Mouse (Mus musculus): Measurements from ENCODE around the gene E130218I03Rik. TPM values are rescaled to one million over a fixed set of nuclear protein-coding genes. Genes with fewer than 3 reads are reported as not detected.

The E130218I03Rik gene
- total and polyA plus RNA-seq, 2 experiments from 2014 or later = 0.31 to 0.95 TPM

DNA sequence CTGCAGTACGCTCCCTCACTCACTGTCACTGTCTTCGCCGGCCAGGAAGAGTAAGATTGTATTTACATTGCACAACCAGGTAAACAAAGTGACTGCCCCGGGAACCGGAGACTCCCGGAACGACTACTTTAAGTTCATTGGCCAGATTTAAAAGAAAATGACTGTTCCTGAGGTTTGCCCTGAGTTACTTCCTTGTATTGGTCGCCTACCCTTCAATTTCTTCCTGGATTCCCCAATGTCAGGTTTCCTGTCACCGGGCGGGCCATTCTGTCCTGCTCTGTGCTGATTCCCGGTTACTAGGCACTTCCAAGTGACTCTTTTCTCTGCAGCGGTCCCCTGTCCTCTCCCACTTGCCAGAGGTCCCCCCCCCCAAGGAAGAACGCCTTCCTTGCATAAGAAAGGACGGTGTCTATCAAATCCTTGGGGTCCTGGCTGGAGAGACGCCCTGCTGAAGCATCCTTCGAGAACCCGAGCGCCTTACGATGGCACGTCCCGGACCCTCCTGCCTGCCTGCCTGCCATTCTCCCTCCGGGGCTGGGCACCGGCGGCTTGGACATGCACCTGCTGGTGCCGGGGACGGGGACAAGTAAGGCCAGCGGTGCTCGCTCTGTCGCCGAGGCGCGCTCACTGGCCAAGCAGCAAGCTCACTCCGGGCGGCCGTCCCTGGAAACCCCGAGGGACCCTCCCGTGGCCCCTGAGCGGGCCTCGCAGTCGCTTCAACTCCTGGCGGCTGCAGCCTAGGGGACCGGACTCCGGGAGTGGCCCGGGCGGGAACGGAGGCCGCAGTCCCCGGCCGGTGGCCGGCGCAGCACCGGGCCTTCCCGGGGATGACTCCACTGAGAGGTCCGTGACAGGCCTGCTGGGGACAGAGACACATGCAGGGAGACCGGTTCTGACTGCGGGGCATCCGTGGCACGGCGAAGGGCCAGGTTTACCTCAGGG, 43.0 kb downstream of the E130218I03Rik start:
- no peak for TF ChIP-seq CTCF (IDR thresholded peaks at IDR 0.05; ENCODE audit: low read depth)
- H3K4me1 ChIP-seq (ENCODE audit: insufficient read depth, low read length) = peaks cover 8% of the 10 kb centered on the region; the same call in 1 of the 2 replicates
- H3K27me3 ChIP-seq (ENCODE audit: insufficient read depth, low read length) = no peaks in the 10 kb centered on the region
- peaks cover 24% of the 10 kb centered on the region for H3K36me3 ChIP-seq (ENCODE audit: insufficient read depth, low read length)
- peak overlapping the region; percentile 99 for H3K4me3 ChIP-seq (ENCODE audit: low read length)
- H3K9ac ChIP-seq (replicated peaks; ENCODE audit: low read length) = peak overlapping the region; percentile 98
- ATAC-seq (no peak; the same call in none of the 2 replicates), DNase-seq (ENCODE audit: low spot score) (peak; percentile 42)
- peak overlapping the region; percentile 93 for H3K4me2 ChIP-seq (ENCODE audit: low read depth, low read length)
- WGBS = 2% methylated on average over 59 of the region's 59 CpGs
- H3K27ac ChIP-seq = peak overlapping the region; percentile 100
- H3K9me3 ChIP-seq (ENCODE audit: low read length) = no peaks in the 10 kb centered on the region

DNA sequence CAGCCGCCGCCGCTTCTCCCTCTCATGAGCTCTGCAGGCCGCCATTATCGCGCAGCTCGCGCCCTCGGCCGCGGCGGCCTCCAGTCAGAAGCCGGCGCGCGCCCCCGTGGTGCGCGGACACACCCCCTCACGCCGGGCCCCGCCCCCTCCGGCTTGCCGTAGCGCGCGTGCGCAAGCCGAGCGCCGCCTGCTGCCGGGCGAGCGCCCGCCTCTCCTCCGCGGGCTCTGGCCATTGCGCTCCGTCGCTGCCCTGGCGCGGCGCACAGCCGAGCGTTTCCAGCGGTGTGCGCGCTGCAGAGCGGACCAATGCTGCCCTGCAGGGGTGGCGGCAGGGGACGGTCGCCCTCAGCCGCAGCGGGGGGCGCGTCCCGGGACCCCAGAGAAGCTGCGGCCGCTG, 43.7 kb downstream of the E130218I03Rik start:
- H3K9me3 ChIP-seq (ENCODE audit: low read length) = no peaks in the 10 kb centered on the region
- H3K36me3 ChIP-seq (ENCODE audit: insufficient read depth, low read length) = peaks cover 18% of the 10 kb centered on the region
- peak overlapping the region; percentile 99 for H3K4me3 ChIP-seq (ENCODE audit: low read length)
- ATAC-seq (peak; percentile 95), DNase-seq (ENCODE audit: low spot score) (peak; percentile 98)
- no peaks in the 10 kb centered on the region for H3K27me3 ChIP-seq (ENCODE audit: insufficient read depth, low read length)
- peaks cover 8% of the 10 kb centered on the region; the same call in 1 of the 2 replicates for H3K4me1 ChIP-seq (ENCODE audit: insufficient read depth, low read length)
- peak overlapping the region; percentile 98 for H3K9ac ChIP-seq (replicated peaks; ENCODE audit: low read length)
- H3K27ac ChIP-seq = peak overlapping the region; percentile 100
- H3K4me2 ChIP-seq (ENCODE audit: low read depth, low read length) = peak overlapping the region; percentile 93
- TF ChIP-seq CTCF (IDR thresholded peaks at IDR 0.05; ENCODE audit: low read depth) = no peak; the same call in 1 of the 2 replicates
- WGBS = 2% methylated on average over 52 of the region's 59 CpGs

DNA sequence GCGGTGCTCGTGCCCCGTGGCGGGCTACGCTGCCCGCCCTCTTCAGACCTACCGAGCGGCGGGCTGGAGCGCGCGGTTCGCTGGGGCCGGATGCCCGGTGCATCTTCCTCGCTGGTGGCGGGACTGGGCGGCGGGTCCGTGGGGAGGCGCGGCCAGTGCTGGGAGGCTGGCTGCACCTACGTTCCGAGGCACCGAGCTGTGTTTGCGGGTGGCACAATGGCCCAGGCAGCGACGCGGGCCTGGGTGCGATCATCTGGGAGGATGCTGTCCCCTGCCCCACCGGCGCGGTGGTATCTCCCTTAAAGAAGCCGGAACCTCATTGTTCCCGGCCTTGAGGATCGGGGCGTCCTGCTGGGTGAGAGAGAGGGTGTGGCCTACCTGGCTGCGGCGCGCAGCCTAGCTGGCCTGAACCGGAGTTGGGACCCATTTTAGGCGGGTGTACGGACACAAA, 44.1 kb downstream of the E130218I03Rik start, which contains the start of gene Pdik1l:
Gene Pdik1l (minus strand): TSS at position 321 of the 451 bp plus-strand sequence.
- TF ChIP-seq CTCF (IDR thresholded peaks at IDR 0.05; ENCODE audit: low read depth) = no peak
- Histone ChIP-seq H3K27me3 (ENCODE audit: insufficient read depth, low read length) (no peaks in the 10 kb centered on the region), H3K4me2 (ENCODE audit: low read depth, low read length) (peak within 1 kb of the TSS; percentile 93), H3K9ac (replicated peaks; ENCODE audit: low read length) (peak within 1 kb of the TSS; percentile 98), H3K4me1 (ENCODE audit: insufficient read depth, low read length) (peaks cover 8% of the 10 kb centered on the region; the same call in 1 of the 2 replicates), H3K9me3 (ENCODE audit: low read length) (no peaks in the 10 kb centered on the region), H3K4me3 (ENCODE audit: low read length) (peak within 1 kb of the TSS; percentile 99), H3K27ac (peak within 1 kb of the TSS; percentile 100), H3K36me3 (ENCODE audit: insufficient read depth, low read length) (peaks cover 15% of the 10 kb centered on the region)
- ATAC-seq (peak; percentile 79), DNase-seq (ENCODE audit: low spot score) (peak; percentile 89)
- 0% methylated on average over 39 of the region's 43 CpGs for WGBS

- Histone ChIP-seq H3K9ac (replicated peaks; ENCODE audit: low read length) (peak overlapping the region; percentile 98), H3K9me3 (ENCODE audit: low read length) (no peaks in the 10 kb centered on the region), H3K4me3 (ENCODE audit: low read length) (peak overlapping the region; percentile 99), H3K36me3 (ENCODE audit: insufficient read depth, low read length) (peaks cover 8% of the 10 kb centered on the region), H3K4me1 (ENCODE audit: insufficient read depth, low read length) (peaks cover 8% of the 10 kb centered on the region; the same call in 1 of the 2 replicates), H3K27ac (peak overlapping the region; percentile 100), H3K27me3 (ENCODE audit: insufficient read depth, low read length) (no peaks in the 10 kb centered on the region), H3K4me2 (ENCODE audit: low read depth, low read length) (peak overlapping the region; percentile 66)
- ATAC-seq (no peak), DNase-seq (ENCODE audit: low spot score) (peak; percentile 13)
- TF ChIP-seq CTCF (IDR thresholded peaks at IDR 0.05; ENCODE audit: low read depth) = no peak
- 46% methylated on average over 11 of the region's 11 CpGs for WGBS
These were observed 45.2 kb downstream of the E130218I03Rik start for GRCm38 (mm10) chr4:134288397-134289256.

- Histone ChIP-seq H3K4me1 (ENCODE audit: insufficient read depth, low read length) (peaks cover 8% of the 10 kb centered on the region; the same call in 1 of the 2 replicates), H3K36me3 (ENCODE audit: insufficient read depth, low read length) (no peaks in the 10 kb centered on the region), H3K4me3 (ENCODE audit: low read length) (no peak overlapping the region), H3K9me3 (ENCODE audit: low read length) (no peaks in the 10 kb centered on the region), H3K27me3 (ENCODE audit: insufficient read depth, low read length) (no peaks in the 10 kb centered on the region), H3K4me2 (ENCODE audit: low read depth, low read length) (no peak overlapping the region), H3K27ac (no peak overlapping the region), H3K9ac (replicated peaks; ENCODE audit: low read length) (no peak overlapping the region)
- DNase-seq (ENCODE audit: low spot score) (peak; percentile 83), ATAC-seq (no peak)
- peak; percentile 92 for TF ChIP-seq CTCF (IDR thresholded peaks at IDR 0.05; ENCODE audit: low read depth)
- 19% methylated on average over 7 of the region's 7 CpGs for WGBS
These were observed 48.6 kb downstream of the E130218I03Rik start for GRCm38 (mm10) chr4:134292067-134292466.

DNA sequence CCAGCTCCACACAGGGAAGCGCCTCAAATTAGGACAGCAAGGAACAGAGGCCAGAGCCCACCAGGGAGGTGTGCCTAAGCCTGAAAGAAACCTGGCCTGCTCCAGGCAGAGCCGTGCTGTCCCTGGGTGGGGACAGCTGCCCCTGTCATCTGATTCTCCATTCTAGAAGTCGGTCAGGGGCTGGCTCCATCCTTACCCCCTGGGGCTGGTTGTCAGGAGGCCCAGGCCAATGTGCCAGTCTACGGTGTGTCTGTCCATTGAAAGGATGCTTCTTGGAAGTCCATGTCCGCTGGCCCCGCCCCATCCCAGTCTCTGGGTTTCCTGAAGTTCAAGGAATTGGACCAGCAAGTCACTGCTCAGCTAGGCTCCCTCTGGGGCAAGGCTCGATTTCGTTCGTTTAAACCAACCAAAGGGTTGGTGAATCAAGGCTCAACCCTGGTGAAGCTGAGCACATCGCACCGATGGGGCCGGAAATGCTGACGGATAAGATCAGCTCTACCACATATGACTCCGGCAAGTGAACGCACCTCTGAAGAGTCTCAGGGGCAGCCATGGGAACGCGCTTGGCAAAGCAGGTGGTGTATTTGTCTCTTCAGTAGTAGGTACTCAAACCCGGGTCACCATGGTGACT, 49.7 kb downstream of the E130218I03Rik start:
- 66% methylated on average over 18 of the region's 18 CpGs for WGBS
- TF ChIP-seq CTCF (IDR thresholded peaks at IDR 0.05; ENCODE audit: low read depth) = no peak
- Histone ChIP-seq H3K36me3 (ENCODE audit: insufficient read depth, low read length) (no peaks in the 10 kb centered on the region), H3K4me3 (ENCODE audit: low read length) (no peak overlapping the region), H3K27me3 (ENCODE audit: insufficient read depth, low read length) (no peaks in the 10 kb centered on the region), H3K27ac (no peak overlapping the region), H3K4me1 (ENCODE audit: insufficient read depth, low read length) (peaks cover 7% of the 10 kb centered on the region; the same call in 1 of the 2 replicates), H3K4me2 (ENCODE audit: low read depth, low read length) (no peak overlapping the region), H3K9me3 (ENCODE audit: low read length) (no peaks in the 10 kb centered on the region), H3K9ac (replicated peaks; ENCODE audit: low read length) (no peak overlapping the region)
- ATAC-seq (no peak), DNase-seq (ENCODE audit: low spot score) (no peak)
